Mouse (Mus musculus): ENCODE results near the gene Acan. TPM values are rescaled to one million over a fixed set of nuclear protein-coding genes. Genes with fewer than 3 reads are reported as not detected.

Acan gene
- polyA plus RNA-seq, 1 experiment from 2014 or later: 0.52 TPM

DNA sequence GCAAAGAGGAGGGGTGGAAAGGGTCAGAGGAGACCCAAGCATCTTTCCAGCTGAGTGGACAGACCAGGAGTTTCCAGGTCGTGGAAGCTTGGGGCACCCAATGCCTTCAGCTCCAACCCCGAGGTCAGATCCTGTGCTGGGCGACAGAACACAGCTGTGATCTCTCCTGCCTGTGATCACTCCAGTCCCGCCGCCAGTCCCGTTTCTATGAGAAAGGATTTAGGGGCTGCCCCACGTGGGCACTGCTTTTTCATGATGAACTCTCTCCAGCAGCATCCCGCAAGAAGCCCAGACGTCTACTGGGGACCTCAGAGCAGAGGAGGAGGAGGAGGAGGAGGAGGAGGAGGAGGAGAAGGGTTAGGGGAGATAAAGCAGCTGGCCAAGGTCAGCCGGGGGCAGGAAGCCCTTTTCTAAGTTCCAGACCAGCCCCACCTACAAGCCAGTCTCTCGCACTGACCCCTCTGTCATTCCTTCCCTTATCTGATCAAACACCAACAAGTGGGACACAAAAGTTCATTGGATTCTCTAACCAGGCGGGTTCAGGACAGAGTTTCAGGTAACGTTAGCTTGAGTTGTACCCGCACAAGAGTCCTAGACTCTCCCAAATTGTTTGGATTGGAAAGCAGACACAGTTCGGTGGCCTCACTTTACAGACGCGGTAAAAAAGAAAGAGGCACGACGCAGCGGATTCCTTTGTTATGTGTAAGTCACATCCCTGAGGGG, 94.8 kb downstream of the Acan start:
- Histone ChIP-seq H3K36me3 (ENCODE audit: control insufficient read depth, insufficient read depth, low read length) (no peaks in the 10 kb centered on the region), H3K4me2 (peak overlapping the region; percentile 83), H3K9ac (ENCODE audit: low read depth, low read length) (peak overlapping the region; percentile 84), H3K9me3 (replicated peaks; ENCODE audit: control insufficient read depth, low read length) (no peaks in the 10 kb centered on the region), H3K4me3 (ENCODE audit: low read depth, low read length) (peak overlapping the region; percentile 79), H3K27me3 (ENCODE audit: control insufficient read depth, insufficient read depth, low read length) (no peaks in the 10 kb centered on the region), H3K27ac (ENCODE audit: low read depth, low read length) (peak overlapping the region; percentile 85), H3K4me1 (ENCODE audit: control insufficient read depth, insufficient read depth, low read length) (peaks cover 11% of the 10 kb centered on the region)
- 3% methylated on average over 20 of the region's 20 CpGs for WGBS (ENCODE audit: insufficient replicate concordance)
- ATAC-seq (replicated peaks; ENCODE audit: insufficient number of reproducible peaks, low FRiP score, low TSS enrichment): peak; percentile 2; the same call in 1 of the 2 replicates

DNA sequence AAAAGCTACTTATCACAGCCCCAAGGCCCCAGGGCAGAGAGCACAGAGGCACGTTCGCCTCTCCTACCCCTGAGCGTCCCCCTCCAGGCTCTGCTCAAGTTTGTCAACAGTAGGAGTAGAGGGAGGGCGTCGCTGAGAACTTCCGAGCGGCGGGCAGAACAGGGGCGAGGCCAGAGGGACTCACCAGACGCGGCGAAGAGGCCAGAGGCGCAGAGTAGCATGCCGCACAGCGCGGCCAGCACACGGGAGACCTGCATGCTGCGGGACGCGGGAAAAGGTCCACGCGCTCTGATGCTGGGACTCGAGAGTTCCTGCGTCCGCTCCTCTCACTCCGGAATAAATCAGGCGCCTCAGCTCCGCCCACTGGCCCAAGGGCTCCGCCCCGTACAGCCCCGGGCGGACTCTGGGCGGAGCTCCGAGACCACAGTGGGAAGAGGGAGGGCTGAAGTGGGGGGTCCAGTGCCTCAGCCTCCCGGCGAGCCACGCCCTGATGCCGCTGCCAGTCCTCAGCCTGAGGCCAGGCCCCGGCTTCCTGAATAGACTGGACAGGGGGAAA, 95.5 kb downstream of the Acan start, which contains the start of gene Mfge8:
Mfge8 (minus strand) TSS at position 350 of the 556 bp plus-strand sequence.
- ATAC-seq (replicated peaks; ENCODE audit: insufficient number of reproducible peaks, low FRiP score, low TSS enrichment): peak; percentile 95
- Histone ChIP-seq H3K4me3 (ENCODE audit: low read depth, low read length) (peak within 1 kb of the TSS; percentile 79), H3K9ac (ENCODE audit: low read depth, low read length) (peak within 1 kb of the TSS; percentile 84), H3K36me3 (ENCODE audit: control insufficient read depth, insufficient read depth, low read length) (no peaks in the 10 kb centered on the region), H3K9me3 (replicated peaks; ENCODE audit: control insufficient read depth, low read length) (no peaks in the 10 kb centered on the region), H3K27me3 (ENCODE audit: control insufficient read depth, insufficient read depth, low read length) (no peaks in the 10 kb centered on the region), H3K4me1 (ENCODE audit: control insufficient read depth, insufficient read depth, low read length) (peaks cover 11% of the 10 kb centered on the region), H3K27ac (ENCODE audit: low read depth, low read length) (peak within 1 kb of the TSS; percentile 85), H3K4me2 (peak within 1 kb of the TSS; percentile 83)
- WGBS (ENCODE audit: insufficient replicate concordance): 1% methylated on average over 39 of the region's 39 CpGs

DNA sequence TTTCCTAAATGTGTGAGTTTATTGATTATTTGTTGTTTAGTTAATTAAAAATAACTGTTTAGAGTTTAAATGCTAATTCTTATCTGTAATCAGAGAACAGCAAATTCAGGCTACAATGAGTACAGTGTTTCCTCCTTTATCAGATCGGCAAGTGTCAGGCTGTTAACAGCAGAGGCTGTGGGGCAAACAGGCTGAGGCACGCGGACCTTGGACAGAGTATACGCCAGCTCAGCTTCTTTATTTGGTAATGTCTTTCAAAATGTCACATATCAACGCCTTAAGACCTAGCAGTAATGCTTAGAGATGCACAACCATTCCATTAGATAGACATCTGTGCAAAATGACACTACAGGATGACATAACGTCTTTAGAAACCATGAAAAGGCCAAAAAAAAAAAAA, 96.2 kb downstream of the Acan start:
- ATAC-seq (replicated peaks; ENCODE audit: insufficient number of reproducible peaks, low FRiP score, low TSS enrichment): no peak
- Histone ChIP-seq H3K27ac (ENCODE audit: low read depth, low read length) (peak overlapping the region; percentile 32; the same call in 1 of the 2 replicates), H3K4me3 (ENCODE audit: low read depth, low read length) (no peak overlapping the region), H3K9ac (ENCODE audit: low read depth, low read length) (no peak overlapping the region; the same call in 1 of the 2 replicates), H3K4me1 (ENCODE audit: control insufficient read depth, insufficient read depth, low read length) (peaks cover 11% of the 10 kb centered on the region), H3K27me3 (ENCODE audit: control insufficient read depth, insufficient read depth, low read length) (no peaks in the 10 kb centered on the region), H3K36me3 (ENCODE audit: control insufficient read depth, insufficient read depth, low read length) (no peaks in the 10 kb centered on the region), H3K4me2 (peak overlapping the region; percentile 83), H3K9me3 (replicated peaks; ENCODE audit: control insufficient read depth, low read length) (no peaks in the 10 kb centered on the region)
- 43% methylated on average over 6 of the region's 6 CpGs for WGBS (ENCODE audit: insufficient replicate concordance)

DNA sequence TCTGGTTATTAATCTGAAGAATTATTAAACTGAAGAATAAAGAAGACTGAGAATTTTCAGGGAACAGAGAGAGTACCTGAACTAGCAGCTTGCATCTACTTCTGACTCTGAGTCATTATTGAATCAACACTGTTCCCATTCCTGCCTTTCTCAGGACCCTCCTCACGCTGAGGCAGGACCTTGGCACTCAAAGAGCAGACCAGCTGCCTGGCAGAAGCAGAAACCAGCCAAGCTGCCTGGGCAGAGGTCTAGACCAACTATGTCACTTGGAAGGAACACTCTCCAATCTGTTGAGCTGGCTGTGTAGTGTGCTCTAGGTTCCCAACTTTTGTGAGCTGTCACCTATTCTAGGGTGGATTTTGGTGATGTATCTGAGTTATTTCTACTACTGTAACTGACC, 106.1 kb downstream of the Acan start:
- Histone ChIP-seq H3K27me3 (ENCODE audit: control insufficient read depth, insufficient read depth, low read length) (no peaks in the 10 kb centered on the region), H3K4me3 (ENCODE audit: low read depth, low read length) (no peak overlapping the region), H3K27ac (ENCODE audit: low read depth, low read length) (no peak overlapping the region), H3K36me3 (ENCODE audit: control insufficient read depth, insufficient read depth, low read length) (no peaks in the 10 kb centered on the region), H3K9ac (ENCODE audit: low read depth, low read length) (no peak overlapping the region), H3K4me1 (ENCODE audit: control insufficient read depth, insufficient read depth, low read length) (no peaks in the 10 kb centered on the region), H3K4me2 (no peak overlapping the region), H3K9me3 (replicated peaks; ENCODE audit: control insufficient read depth, low read length) (0 out of 2 replicates have a peak, but pooled peaks cover 3% of the 10 kb centered on the region)
- ATAC-seq (replicated peaks; ENCODE audit: insufficient number of reproducible peaks, low FRiP score, low TSS enrichment): no peak
- WGBS (ENCODE audit: insufficient replicate concordance): 81% methylated on average over 1 of the region's 1 CpGs

Other genes starting within 250 kb of the Acan start
- 12.1 and 12.5 TPM in 2 replicates for gene Det1, start 206.2 kb upstream of the Acan start, polyA plus RNA-seq (2014; fragmentation: Nextera tagmentation; extraction: Ambion mirVana)
- 27.5 and 33.8 TPM in 2 replicates for gene Aen, start 157.6 kb upstream of the Acan start, polyA plus RNA-seq (2014; fragmentation: Nextera tagmentation; extraction: Ambion mirVana)
- 0.54 and 1.2 TPM in 2 replicates for gene Isg20, start 140.1 kb upstream of the Acan start, polyA plus RNA-seq (2014; fragmentation: Nextera tagmentation; extraction: Ambion mirVana)
- gene Hapln3, start 77.5 kb downstream of the Acan start, polyA plus RNA-seq (2014; fragmentation: Nextera tagmentation; extraction: Ambion mirVana): 1.2 and 1.4 TPM in 2 replicates
- 205 and 243 TPM in 2 replicates for gene Mfge8, start 95.6 kb downstream of the Acan start, polyA plus RNA-seq (2014; fragmentation: Nextera tagmentation; extraction: Ambion mirVana)
- gene Abhd2, start 219.7 kb downstream of the Acan start, polyA plus RNA-seq (2014; fragmentation: Nextera tagmentation; extraction: Ambion mirVana): 4.9 and 6.1 TPM in 2 replicates

Data from heart, embryonic 11.5 days (tissue).